Mouse (Mus musculus): ENCODE data around the gene Msantd2.

Gene Msantd2

DNA sequence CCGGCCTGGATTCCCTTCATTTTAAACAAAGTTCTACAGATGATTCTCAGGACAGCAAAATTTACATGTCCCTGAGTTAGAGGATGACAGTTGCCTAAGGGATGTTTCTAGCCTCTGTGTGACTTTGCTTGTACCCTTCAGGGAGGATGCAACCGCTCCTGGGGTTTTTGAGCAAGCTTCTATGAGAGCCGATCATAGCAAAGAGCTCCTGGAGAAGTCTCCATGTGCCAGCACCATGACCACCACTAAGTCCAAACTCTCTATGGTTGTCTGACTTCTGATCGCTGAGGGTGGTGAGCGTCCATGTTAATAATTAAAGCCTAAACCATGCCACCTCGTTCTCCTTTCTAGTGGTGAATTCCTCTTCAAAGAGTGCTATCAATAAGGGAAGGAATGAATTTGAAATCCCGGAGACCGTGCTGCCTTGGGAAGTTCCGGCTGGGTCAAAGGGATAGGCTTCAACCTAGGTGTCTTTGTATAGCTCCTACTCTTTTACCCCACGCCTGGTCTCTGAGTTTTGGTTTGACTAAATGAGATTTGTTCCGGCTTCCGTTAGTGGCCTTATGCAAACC lies 54.8 kb downstream of the Msantd2 start:
- peak; percentile 37 for DNase-seq

DNA sequence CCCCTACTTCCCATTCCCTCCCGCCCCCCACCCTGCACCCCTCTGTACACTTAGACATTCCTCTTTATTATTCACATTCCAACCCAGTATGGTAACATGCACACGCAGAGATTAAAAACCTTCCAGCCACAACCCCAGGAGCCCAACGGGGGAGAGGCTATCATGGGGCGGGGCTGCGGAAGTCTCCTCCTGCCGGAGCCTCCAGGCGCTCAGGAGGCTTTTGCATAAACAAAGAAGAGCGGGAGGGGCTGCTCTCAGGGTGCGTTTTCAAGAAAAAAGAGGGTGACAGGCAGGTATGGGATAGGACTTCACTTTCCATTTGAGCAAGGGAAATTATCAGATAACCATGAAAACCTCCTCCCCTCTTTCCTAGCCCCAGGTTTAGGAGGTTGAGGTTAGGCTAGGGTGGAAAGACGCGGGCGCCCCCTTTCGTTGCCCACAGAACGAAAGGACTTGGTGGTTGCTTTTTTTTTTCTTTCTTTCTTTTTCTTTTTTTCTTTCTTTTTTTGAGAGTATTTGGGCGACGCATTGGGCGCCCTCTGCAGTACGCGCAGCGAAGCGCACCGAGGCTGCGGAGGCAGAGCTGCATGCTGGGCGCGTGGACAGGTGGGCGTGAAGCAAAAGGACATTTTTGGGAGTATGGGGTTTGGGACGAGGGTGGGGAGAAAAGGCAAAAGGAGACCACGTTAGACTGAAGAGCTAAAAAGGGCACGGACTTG lies 55.5 kb downstream of the Msantd2 start:
- DNase-seq, result peak; percentile 67

DNA sequence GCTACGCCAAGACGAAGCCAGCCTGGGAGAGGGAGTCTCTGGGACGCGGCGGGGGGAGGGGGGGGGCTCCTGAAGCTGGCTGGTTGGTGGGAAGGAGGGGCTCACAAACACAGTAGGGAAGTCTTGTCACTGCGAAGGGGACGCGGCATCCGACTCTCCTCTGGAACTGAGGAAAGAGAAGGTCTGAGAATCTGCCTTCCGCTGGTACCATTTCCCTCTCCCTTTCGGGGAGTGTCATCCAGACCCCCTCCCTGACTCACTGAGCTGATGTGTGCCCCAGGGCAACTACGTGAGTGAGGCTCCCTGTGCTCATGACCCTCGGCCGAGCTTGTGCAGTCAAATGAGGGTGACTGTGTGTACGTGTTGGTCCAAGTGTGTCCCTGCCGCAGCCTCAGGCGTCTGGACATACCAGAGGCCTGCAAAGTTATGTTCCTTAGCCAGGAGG lies 56.1 kb downstream of the Msantd2 start:
- no peak for DNase-seq

DNA sequence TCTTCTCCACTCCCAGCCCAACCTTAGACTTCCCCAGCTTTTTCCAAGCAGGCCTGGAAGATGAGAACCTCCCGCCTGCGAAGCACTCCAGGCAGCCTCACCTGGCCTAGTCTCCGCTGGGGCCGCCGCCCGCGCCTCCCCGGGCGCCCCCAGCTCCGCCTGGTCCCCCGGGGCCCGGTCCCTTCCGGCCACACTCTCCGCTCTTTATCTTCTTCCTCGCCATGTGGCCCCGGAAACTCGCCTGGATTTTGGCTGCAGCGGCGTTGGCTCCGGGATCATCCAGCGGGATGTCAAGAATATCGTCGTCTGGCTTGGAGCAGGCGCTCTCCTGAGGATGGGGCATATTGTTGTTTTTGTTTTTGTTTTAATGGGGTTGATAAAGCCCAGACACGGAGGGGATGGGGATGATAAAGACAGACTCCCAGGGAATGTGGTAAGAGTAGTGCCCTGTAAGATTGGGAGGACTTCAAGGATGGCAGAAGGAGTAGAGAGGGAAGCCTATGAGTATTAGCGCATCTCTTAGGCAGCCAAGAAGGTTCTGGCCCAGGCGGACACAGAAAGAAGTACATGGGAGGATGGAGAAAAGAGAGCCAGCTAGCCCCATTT lies 56.8 kb downstream of the Msantd2 start:
- DNase-seq, result no peak

DNA sequence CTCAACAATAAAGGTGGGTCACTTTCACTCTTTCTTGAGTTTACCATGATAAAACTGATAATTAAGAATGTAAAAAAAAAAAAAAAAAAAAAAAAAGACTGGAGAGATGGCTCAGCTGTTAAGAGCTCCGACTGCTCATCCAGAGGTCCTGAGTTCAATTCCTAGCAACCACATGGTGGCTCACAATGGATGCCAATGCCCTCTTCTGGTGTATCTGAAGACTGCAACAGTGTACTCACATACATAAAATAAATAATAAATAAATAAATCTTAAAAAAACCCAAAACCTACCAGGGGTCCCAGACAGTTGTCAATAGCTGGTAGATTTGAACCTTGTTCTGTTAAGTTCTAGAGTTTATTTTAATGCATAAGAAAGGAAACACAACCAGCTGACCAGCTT lies 57.8 kb downstream of the Msantd2 start:
- DNase-seq, result no peak

DNA sequence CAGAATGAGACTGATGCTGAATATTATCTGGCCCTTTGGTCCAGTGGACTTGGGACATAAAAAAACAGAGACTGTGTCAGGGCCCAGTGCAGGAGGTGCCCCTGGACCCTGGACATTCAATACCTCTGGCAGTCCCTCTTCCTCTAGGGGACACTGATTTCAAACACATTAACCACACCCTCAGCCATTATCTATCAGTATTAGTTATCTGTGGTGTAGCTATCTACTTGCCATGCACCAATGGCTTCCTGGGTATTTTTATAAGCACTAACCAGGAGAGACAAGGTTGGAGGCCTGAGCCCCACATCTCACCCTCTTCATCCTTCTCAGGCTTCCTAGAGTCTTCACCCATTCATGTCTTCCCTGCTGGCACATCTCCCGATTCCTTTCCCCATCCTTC lies 61.3 kb downstream of the Msantd2 start:
- no peak for DNase-seq

DNA sequence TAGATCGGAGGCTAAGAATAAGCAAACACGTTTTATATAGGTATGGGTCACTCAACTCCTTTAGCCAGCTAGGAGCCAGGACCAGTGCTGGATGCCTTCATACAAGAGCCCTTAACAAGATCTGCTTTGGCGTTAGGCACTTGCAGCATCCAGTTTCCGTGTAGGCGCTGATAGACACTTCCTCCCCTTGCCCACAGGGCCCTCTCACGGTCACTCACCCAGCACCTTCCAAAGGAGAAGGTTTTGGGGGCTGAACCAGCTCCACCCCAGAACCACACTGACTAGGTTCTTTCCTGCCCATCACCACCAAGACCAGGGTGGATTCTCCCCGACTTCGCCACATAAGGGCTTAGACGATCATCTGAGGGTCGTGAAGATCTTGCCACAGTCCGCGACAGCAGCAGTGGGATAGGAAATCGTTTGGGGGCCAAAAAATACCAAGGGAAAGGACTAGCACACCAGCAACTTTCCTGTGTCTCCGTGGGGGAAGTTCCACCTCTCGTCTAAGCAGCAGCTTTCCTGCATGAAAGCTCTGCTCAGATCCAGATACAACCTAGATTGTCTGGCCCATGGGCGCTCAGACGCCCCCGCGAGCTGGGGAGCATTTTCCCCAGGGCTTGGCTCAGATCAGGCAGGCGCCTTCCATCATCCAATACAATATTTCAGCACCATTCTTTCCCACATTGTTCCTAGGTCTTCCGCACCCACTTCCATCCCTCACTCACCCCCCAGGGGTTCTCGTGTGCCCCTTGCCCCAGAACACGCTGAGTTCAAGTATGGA lies 62.8 kb downstream of the Msantd2 start:
- DNase-seq, result no peak

DNA sequence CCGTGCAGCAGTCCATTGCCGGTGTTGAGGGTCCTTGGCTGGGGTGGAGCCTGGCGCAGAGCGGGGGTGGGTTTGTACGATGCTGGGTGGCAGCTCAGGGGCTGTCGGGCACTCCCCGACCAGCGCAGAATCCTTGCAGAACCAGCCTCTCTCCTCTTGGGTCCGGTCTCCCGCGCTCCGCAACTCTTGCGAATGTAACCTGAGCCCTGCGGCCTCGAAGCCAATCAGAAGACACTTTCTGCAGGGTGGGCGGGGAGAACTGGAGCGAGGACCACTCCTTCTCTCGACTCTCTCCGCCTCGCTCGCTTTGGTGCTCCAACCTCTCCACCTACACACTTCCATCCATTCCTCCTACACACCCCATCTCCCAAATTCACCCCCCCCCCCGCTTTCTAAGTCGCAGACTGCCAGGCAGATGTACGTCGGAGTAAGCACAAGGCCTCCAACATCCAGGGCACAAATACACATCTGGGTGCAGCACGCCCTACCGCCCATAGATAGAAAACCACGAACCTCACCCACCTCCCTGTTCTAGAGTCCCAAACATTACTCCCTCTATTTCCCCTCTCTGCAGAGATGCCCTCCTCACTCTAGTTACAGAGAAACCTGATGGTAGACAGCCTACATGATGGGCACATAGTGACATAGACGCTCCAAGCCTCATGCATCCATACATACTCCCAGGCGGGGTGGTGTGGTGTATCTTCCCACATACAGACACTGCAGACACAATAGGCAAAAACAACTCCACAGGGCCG lies 63.6 kb downstream of the Msantd2 start, which contains the start of gene Nrgn:
Gene Nrgn, minus strand, starts transcription at position 369 of the 758 bp plus-strand sequence.
- peak; percentile 78 for DNase-seq

DNA sequence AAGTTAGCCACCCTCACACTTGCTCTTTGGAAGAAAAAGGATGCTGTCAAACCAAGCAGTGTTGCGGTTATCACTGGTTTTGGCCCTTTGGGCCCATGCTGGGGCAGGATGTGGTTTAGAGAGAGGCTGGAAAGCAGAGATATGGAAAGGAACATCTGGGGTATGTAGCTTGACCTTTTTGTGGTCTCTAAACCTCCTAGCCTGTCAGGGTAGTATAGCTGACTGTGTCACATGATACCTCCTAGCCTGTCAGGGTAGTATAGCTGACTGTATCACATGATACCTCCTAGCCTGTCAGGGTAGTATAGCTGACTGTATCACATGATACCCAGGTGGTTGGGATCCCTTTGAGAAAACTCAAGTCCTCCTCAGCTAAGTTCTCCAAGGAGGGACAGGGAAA lies 65.2 kb downstream of the Msantd2 start:
- DNase-seq, result no peak

DNA sequence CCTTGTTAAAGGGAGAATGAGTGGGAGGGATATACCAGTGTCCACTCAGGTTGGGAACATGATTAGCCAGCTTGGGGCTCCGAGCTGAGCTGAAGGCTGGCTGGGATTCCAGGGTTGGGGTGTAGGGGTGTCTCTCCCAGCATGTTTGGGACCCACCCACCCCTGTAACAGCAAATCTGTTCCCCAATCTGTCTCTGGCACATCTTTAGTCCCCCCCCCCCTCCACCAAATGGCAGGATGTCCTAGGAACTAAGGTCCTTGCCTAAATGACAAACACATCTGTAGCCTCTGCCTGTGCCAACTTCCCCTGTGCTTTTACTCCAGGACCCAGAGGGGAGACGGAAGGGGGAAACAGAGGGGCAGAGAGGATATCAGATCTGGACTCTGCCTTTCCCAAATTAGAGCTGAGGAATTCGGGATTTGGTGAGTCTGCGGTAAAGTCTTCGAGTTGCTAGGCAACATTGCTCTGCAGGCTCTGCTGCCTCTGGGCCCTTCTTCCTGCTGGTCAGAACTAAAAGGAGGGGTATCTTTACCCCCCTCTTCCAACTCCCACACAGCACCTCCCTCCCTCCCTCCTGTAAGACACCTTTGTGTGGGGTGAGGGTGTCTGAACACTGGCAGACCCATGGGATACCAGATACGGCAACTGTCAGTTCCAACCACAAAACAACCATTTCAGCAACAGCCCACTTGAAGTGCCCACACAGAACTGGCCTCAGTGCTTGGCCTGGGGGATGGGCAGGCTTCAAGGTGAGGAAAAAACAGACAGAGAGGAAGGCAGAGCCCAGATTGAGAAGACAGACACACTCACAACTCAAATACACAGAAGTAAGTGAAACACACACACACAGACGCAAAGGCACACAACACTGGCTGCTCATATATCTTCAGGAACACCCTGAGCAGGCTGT lies 66.0 kb downstream of the Msantd2 start, which contains the start of gene Siae:
Gene Siae, plus strand, starts transcription at position 861 of the 911 bp plus-strand sequence.
- no peak for DNase-seq

DNA sequence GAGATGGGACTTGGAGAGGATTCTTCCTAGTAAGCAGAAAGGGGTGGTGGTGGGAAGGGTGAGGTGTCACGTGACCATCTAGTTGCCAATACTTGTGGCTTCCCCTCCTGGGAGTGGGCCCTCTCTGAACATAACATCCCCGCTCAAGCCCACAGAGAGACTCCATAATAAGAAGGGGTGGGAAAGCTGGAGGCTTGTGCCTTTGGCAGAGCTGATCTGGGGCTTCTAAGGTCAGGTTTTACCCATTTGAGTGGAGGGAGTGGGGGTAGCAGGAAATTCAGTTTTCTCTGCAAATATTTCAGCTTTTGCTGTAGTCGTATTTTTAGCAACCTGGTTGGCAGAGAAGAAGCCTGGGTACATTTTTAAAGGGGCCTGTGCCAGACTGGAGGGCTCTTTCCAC lies 67.2 kb downstream of the Msantd2 start:
- no peak for DNase-seq

DNA sequence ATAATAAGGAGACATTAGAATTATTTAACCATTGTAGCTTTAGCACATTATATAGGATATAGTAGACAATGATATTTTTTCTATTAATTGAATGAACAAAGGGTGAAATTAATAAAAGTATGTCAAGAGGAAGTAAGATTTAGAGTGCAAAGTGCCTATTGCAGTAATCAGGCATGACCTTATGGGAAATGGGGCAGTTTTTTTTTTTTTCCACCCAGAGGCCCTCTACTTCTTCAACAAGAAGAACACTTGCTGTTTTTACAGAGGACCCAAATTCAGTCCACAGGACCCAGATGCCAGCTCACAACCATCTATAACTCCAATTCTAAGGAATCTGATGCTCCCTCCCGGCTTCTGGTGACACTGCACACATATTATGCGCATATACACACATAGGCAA lies 71.5 kb downstream of the Msantd2 start:
- DNase-seq, result no peak

DNA sequence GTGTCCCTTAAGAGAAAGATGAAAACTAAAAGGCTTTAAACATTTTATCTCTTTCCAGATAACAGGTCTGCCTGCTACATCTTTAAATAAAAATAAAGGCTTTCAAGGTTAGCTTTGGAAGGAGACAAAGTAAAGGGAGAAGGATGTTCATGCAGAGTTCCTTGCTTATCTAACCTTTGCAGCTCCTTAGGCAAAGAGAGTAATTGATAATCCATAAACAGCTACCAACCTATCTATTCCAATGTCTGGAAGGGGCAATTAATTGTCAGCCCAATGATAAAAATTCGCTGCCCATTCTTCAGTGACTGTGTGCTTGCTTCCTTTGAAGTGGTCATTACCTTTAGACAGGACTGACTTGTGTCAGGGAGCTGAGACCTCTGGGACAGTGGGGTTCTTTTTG lies 74.7 kb downstream of the Msantd2 start:
- no peak for DNase-seq

DNA sequence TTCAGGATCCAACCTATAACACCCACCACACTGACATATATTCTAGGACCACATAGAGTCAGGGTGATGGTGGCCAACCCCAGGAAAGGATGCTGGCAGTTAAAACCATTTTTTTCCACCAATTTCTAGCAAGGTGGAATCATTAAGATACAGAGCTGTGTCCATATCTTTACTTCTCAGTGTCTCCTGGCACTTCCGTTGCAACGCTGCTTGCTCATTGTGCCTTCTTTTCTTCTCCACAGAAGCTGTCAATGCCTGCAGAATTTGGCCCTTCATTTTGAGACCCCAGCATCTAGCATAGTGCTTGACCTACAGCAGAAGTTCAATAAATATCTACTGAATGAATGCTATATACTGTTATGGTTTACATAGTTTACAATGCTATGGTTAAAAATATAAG lies 77.9 kb downstream of the Msantd2 start:
- no peak for DNase-seq

DNA sequence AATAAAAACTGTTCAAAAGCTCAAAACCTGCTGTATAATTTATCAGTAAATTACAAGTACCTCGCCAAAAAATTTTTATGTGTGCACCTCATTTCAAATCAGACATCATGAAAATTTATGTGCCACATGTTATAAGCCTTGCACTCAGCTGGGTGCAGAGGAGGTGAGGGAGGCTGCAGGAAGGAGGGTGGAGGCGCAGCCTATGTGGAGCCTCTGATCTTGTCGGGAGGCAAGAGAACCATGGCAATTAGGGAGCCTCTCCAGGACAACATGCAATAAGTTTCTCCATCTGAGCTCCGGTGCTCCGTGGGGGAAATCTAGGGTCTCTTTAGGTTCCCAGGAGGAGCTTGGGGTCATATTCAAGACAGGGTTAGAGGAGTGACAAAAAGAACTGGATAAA lies 78.3 kb downstream of the Msantd2 start:
- no peak for DNase-seq

DNA sequence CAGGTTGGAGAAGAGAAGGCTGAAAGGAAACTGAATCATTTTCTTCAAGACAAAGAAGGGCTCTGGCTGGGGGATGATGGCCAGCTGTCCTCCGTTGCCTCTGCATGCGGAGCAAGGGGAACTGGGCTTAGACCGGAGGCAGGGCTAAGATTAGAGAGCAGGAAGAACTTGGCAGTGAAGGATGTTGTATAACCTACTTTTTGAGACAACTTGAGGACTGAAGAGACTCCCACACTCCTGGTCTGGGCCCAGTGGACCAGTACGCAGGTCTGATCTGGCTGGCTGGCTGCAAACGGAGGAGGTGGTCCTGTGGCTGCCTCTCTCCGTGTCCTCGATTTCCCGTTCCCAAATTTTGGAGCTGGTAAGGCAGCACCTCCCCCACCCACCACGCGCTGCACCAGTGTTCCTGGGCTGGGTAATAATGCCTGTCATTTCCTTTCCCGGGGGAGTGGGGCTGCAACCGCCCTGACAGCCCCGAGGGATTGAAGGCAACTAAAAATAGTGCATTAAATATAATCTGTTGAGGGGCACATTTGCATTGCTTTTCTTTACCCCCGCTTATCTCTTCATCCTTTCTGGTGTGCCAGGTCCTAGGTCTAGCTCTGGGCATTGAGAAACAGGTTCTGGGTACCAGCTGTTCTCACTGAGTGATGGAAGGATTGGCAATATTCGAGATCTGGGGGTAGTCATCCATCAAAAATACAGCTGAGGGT lies 78.9 kb downstream of the Msantd2 start:
- DNase-seq, result peak; percentile 16

DNA sequence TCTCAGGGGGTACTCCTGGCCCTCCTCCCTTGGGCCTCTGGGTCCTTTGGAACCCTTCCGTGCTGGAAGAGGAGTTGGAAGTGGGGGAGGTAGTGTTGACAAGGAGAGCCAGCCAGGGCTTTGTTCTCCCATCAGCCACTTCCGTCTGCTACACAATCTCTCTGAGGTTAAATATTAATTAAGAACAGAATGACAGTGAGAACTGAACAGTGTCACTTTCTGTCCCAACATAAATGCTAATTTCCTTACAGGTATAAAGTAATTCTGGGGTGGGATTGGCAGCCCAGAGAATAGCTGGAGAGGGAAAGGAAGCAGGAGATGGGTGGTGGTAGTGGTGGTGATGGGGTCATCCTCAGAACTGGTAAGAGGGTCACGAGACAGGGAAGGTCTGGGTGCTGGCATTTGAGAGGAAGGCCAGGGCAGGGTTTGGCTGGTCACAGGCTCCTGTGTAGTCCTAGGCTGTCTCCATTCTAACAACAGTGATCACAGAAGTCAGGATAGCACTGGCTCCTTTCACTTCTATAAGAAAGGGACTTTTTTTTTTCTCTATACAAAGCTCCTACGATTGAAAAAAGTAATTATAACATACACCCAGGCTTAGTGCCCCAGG lies 79.6 kb downstream of the Msantd2 start:
- peak; percentile 33 for DNase-seq

DNA sequence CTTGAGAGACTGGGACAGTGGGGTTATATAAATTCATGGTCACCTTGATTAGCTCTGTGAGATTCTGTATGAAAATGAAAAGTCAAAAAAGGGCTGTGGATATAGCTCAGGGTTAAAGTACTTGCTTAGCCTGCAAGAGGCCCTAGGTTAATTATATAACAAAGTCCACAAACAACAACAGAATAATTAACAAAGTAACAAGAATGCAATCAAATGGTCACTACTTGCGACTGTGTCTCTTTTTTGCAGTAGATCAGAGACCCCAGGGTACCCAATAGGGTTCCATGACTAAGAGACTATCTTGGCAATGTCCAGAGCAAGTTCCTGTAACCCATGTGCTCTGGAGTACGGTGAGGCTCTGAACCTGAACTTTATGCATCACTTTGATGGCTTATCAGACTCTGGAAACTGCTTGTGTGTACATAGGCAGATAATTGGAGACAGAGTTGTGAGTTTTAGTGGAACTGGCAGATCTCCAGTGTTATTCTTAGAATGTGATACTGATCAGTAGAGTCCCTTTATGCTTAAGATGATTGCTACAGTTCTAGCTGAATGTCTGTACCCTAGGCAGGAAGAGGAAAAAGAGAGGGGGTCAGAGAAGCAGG lies 80.2 kb downstream of the Msantd2 start:
- peak; percentile 6 for DNase-seq

DNA sequence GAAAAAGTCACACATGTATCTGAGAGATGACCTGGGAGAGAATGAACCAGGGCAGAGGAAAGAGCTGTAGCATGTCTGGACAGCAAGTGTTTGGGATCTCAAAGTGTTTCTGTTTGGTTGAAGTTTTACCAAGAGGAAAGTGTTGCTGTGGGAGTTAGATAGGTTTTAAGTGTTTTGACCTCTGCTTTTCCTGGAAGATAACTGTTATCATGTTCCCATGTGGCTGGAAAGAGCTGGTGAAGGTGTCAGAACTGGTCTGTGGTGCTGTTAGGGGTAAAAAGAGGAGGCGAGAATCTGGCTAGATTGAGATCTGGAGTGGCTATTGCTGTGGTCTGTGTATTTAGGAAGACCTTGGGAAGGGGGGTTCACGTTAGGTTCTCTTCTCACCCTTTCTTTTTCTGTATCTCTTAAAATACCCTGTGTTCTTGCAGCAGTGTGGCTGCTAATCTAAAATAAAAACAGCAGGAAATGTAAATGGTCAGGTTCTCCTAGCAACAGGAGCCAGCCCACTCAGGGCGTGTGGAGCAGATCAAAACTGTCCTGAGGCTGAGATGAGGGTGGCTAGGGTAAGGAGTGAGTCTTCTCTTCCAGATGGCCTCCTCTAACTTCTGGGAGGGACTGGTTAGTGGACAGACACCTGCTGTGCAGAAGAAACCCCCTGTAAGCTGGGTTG lies 83.2 kb downstream of the Msantd2 start:
- no peak for DNase-seq

Measured in kidney, adult 11 months (tissue).